Mouse (Mus musculus) lung, adult 2 months (tissue): ENCODE measurements at regions not wholly inside any gene's neighbourhood (a gene's known extent, or its start where the extent isn't known, plus 50 kb on each side); places are given as distances from the start of the nearest gene placed in this dataset.

Experiments
- CTCF ChIP-seq: fragments of 200-500 bp; IDR thresholded peaks from 2 replicates; pipeline ENCODE4 v1.5.1; 2011; ENCODE audit warnings: mild to moderate bottlenecking, low read length, control low read depth; ENCODE audit not compliant: insufficient read depth
- POLR2A ChIP-seq: fragments of 200-500 bp; IDR thresholded peaks from 2 replicates; pipeline ENCODE4 v1.6.1; 2011; ENCODE audit warnings: low read depth, mild to moderate bottlenecking, control low read depth, low read length, borderline replicate concordance; ENCODE audit errors: extremely low read depth

GRCm38 (mm10) chr4:34260468-34260867 is 210.5 kb upstream of the Spaca1 start:
- no peak for TF ChIP-seq CTCF
- TF ChIP-seq POLR2A = no peak
